Mouse (Mus musculus) kidney, adult 2 months (tissue): ENCODE measurements around the gene Crip2.

ENCODE experiments used
- CTCF ChIP-seq: fragments of 200-500 bp; conservative IDR thresholded peaks from 2 replicates; pipeline ENCODE4 v1.5.1; 2011; ENCODE audit warnings: low read depth, mild to moderate bottlenecking, control low read depth, low read length, moderate library complexity, mixed read lengths; ENCODE audit not compliant: insufficient read depth, insufficient read length
- POLR2A ChIP-seq: fragments of 200-500 bp; IDR thresholded peaks from one replicate; pipeline ENCODE4 v1.6.1; 2011; ENCODE audit warnings: low read depth, low read length, control low read depth

- TF ChIP-seq CTCF (peak; percentile 87), POLR2A (no peak)
Observed at GRCm38 (mm10) chr12:113119516-113120410, 20.3 kb upstream of the Crip2 start.
